Mouse (Mus musculus) lung, postnatal 14 days (tissue): ENCODE measurements around the gene Phactr1.

Experiments
- DNase-seq: peaks from one replicate; pipeline ENCODE4 v3.0.0; 2021

The Phactr1 gene

DNA sequence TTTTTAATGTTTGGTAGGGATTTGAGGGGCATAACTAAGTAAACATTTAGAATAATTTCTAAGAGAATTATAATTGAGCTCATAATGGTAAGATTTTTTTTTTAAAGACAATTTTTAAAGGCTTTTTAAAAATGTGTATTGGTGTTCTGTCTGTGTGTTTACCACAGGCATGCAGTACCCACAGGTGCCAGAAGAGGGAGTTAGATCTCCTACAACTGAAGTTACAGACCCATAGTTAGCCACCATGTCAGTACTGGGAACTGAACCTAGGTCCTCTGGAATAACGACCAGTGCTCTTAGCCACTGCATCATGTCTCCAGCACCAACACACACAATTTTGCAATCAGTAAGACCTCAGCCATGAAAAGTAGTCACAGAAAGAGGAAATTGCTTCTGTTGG lies 372.8 kb downstream of the Phactr1 start:
- DNase-seq, result no peak

DNA sequence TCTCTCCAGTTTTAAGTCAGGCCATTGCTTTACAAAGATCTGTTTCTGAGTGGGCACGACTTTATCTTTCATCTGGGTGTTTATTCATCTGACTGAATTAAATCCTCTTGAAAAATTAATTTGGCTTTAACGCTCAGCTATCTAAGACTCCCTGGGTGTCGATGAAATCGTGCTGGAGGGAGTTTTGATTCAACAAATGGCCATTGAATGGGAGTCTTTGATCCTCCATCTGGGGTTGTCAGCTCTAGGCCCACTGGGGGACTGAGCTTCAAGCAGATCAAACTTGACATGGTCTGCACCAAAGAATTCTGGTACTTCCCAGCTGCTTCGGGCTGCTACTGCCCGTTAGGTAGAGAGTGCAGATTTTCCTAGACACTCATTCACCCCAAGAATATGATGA lies 374.7 kb downstream of the Phactr1 start:
- no peak for DNase-seq

DNA sequence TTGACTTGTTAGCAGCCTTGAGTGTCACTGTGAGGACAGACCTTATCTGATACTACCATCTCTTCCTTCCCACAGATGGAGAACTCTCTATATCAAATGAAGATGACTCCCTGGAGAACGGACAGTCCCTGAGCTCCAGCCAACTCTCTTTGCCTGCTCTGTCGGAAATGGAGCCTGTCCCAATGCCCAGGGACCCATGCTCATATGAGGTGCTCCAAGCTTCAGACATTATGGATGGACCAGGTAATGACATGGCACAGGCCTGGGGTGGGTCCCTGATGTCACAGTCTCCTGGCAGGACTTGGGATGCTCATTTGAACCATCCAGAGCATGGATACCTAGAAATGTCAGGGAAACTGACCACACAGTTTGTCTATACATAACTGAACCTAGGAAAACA lies 376.7 kb downstream of the Phactr1 start:
- DNase-seq, result no peak

DNA sequence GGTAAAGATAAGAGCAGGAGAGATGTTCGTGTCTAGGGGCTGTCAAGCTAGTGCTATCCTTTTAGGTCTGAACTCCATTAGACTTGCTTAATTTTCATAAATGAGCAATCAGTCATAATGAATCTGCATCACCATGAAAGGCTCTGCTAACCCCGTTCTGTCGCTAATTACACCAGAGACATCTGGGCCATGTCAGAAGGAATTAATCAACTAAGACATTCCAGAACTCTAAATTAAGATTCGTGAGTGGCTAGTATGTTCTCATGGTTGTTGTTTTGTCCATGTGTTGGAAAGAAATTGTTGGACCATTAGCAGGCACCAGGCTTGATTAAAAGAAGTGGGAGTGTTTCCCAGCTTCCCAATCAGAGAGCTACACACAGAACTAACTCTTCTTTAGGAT lies 382.9 kb downstream of the Phactr1 start:
- DNase-seq, result no peak

DNA sequence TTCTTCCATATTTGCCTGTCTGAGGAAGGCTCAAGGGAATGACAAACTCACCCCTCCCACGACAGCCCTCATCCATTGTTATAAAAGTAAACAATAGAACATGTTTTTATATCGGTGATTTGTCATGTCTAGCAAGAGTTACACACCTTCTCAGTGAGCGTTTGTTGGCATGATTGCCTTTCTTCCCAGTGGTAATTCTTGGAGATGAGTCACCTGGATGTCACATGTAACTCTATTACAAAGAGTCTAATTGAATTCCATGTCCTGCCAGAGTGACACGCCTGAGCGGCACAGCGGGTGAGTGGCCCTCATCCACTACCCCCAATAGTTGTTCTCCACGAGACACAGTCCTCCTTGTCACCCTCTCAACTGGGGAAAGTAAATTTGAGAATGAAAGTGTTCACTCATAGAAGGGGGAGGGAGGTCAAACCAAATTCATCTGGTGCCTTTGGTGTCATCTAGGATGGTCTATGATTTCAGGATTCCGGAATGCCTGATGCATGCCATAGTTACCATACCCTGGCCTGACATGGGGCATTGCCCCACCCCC lies 388.4 kb downstream of the Phactr1 start:
- DNase-seq, result no peak

DNA sequence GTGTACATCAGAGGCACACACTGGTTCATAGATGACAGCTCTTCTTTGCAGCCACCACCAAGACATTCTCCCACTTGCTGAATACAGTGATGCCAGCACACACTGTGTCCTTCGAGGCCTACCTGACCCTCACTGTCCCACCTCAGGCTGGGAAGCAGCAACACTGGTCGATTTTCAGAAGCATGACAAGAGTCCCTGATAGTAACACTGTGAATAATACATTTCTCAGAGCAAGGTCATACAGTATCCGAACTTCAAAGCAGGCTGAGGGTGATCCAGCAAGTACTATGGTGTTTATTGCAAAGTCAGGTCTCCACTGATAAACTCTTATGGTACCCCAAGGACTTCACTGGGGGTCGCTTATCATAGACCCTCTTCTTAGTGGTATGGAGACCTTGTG lies 390.1 kb downstream of the Phactr1 start:
- no peak for DNase-seq

DNA sequence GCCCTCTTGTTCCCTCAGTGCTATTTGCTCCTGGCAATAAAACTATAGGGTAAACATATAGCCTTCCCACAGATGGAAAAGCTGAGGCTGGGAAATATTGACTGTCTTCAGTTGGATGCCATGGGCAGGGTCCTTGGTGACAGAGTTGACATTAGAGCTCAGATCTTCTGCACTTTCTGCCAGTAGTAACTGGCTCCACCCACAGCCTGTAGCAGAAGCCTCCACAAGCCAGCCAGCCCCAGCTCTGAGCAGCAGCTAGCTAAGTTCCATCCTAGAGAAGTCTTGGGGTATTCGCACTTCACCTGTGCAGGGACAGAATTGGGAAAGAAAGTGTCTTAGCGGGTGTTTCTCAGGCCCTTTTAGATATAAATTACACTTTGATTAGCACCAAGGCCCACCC lies 390.5 kb downstream of the Phactr1 start:
- no peak for DNase-seq

DNA sequence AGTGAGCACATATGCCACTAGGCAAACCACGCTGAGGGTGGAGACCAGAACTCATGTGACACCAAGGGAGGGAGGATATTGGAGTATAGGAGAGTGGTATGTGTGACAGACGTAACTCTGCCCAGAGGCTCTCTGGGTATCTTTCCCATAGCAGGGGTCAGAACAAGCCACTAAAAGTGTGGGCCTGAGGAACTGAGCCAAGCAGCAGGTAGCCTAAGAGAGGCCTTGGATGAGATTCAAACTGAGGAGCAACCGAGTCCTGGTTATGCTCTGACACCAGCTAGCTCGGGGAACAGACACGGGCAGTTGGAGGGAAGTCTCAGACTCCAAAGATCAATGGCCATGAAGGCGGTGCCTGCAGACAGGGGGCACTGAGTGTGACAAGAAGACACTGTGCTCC lies 395.0 kb downstream of the Phactr1 start:
- no peak for DNase-seq

DNA sequence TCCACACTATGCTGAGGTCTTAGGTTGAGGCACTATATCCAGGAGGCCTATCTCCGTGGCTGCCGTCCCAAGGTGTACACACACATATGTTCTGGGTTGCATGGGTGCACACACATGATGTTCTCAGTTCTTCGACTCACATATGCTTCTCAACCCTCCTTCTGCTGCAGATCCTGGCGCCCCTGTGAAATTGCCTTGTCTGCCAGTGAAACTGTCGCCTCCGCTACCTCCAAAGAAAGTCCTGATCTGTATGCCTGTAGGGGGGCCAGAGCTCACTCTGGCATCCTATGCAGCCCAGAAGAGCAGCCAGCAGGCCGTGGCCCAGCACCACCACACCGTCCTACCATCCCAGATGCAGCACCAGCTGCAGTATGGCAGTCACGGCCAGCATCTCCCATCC lies 397.1 kb downstream of the Phactr1 start:
- no peak for DNase-seq

DNA sequence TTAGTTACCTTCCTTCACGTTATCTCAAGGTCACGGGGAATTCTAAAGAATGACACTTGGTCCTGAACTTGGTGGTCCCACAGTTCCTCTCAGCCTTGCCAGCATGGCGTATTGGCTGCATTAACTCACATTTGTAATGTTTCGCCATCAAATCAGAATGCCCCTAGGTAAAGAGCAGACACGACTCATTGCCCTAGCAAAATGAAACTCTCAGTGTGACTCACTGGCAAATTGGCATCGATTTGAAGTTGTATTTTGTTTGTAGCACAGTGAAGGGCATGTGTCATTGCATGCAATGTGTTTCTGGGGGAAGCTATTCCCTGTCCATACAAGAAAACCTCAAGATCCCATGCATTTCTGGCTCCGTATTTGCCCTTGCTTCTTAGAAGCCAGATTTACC lies 404.8 kb downstream of the Phactr1 start:
- no peak for DNase-seq

DNA sequence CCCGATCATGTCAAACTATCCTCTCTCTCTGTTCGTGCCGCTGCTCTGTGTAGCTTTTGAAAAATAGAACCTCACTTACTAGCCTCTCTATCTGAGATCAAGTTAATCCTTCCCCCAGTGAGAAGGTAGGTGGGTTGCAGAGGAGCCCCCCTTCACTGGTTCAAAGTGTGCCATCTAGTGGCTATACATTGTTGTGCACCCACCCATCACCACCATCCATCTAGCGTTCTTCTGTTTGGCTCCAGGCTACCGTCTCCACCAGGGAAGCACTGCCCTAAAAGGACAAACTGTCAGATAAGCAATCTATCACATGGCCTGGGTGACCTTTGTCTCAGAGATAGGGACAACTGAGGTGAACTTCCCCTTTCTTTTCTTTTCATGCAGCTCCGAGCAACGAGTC lies 413.9 kb downstream of the Phactr1 start:
- DNase-seq, result peak; percentile 57

DNA sequence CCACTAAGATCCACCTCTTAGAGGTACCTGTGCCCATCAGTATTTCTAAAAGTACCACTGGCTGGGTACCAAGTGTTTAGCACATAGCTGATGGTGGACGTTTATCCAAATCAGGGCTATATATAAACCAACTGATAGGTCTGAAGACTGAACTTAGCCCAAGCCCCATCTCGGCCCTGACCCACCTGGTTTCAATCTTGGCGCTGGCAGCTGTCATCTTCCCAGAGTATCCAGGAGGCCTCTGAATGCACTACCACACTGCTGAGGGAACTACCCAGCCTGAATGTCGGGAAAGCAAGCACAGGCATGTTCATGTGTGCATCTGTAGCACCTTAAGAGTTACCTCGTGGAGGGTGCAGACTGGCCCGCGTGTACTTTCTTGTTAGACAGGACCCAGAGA lies 422.5 kb downstream of the Phactr1 start:
- DNase-seq, result no peak

DNA sequence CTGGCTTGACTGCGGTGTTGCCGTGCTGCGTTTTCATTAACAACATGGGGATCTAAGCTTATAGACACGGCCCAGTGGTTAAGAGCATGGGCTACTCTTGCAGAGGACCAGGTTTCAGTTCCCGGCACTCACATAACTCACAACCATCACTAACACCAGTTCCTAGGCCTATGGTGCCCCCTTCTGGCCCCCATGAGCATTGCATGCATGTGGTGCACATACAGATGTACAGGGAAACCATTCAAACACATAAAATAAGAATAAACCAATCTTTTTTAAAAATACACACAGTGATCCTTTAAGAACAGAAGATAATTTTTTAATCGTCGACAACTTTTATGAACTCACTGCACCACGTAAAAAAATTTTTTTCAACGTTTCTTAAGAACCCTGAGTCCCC lies 424.1 kb downstream of the Phactr1 start:
- DNase-seq, result no peak

DNA sequence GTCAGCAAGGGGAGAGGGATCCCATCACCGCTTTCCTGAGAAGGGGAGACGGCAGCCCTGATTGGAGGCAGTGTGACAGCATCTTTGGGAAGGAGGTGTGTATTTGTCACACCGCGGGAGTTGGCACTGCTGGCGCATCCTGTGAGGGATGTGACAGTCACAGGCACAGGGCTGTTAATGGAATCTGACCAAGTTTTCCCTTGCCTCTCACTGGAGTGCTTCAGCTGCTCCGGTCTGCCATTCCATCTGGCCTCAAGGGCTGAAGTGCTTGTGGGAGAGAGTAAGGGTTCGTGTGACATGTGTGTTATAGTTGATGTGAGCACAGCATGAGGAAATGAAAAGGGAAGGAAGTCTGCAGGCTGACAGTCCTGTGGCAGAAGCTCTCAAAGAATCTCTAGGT lies 431.9 kb downstream of the Phactr1 start:
- DNase-seq, result no peak

DNA sequence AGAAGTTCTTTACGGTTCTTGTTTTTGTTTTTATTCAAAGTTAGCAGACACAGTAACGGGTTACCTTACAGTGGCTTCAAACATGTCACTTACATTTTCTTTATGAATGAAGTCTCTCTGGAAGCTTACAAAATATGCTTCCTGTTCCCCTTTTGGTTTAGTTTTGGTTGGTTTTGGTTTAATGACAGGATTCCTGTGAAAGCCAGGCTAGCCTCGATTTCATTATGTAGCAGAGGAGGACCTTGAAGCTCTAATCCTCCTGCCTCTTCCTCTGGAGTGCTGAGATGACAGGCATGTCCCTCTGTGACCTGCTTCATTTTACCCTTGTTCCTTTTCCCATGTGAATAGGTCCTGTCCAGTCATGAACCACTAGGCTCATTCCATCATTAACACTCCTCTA lies 432.3 kb downstream of the Phactr1 start:
- no peak for DNase-seq

DNA sequence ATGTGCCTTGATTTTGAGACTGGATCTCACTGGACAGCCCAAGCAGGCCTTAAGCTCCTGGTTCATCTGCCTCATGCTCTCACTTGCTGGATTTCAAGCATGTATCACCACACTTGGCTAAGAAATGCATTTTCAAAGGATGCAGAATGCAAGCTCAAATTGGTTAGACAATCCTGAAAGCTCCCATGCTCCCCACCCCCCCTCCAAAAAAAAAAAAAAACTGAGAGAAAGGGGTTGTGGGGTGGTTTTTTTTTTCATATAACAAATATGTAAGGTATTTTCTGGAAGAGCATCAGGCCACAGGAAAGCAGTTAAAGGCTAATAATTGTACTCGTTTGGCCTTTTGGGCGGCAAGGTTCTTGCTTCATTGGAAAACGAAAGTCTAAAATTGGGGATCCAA lies 432.7 kb downstream of the Phactr1 start:
- DNase-seq, result no peak

DNA sequence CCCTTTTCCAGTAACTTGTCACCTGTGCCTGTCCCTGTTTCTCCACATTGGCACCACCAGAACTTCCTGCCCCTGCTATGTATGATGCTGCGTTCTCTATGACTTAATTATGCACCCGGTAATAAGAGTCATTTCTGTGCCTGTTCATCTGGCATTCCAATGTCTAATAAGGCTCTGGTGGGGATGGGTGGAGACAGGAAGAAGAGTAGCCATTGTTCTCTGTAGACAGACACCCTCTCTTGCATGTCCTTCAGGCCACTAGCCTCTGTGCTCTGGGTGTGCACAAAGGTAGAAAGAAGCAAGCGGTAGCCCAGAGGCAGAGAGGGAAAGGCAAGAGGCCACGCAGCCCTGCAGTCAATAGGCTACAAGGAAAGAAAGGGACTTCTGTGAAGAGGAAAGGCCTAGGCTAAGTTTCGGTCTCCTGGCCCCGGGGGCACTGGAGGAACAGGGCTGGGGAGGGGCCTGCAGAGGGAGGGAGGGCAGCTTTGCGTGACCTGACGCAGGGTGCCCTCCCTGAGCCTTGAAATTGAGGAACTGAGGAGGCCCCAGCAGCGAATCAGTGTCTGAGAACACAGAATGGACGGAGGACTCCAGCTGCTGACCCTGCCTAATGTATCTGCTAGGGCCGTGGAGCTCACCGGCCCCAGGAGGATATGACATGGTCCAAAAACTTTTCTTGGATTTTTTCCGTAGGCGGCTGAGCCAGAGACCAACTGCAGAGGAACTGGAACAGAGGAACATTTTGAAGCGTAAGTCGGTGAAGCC lies 442.1 kb downstream of the Phactr1 start:
- no peak for DNase-seq

DNA sequence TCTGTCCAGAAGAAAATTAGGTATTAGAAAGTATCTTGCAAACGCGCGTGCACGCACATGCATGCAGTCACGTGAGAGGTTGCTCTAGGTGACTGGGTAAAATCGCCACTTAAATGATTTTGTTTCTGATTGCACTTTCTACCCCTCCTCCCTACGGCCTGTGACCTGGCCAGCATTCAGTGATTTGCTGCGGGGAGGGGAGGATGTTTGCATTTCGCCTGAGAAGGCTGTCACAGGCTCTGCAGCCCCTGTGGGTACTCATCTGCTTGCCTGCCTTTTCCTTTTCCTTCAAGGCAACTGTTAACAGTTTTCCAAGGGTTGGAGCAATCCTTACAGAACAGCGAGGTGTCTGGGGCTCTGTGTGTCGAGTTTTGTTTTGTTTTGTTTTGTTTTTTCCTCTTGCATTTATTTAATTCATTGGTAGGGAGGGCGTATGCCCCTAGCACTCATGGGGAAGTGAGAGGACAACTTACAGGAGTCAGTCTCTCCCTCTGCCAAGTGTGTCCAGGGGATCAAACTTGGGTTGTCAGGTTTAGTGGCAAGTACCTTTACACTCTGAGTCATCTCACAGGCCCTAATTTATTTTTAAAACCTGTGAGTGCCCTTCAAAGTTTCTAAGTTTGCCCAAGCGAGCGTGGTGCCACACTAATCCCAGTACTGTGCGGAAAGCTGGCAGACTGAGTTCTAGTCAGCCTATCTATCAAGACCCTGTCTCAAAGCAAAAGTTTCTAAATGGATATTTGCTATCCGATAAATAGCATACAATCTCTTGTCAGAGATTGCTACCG lies 443.7 kb downstream of the Phactr1 start:
- no peak for DNase-seq

DNA sequence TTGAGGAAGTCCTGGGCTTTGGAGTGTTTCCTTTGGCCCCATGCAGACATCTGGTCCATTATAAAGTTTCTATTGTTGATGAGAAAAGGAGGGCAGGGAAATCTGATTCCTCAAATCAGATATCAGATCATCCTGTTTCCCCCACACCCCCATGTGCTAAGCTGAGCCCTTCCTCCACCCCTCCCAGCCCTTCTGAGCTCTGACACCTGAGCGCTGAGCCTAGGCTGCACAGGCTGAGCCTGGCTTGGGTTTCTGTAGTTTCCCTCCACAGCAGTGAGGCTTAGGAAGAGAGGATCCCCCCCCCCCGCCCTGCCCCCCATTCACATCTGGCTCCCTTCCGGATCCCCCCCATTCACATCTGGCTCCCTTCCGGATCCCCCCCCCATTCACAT lies 444.3 kb downstream of the Phactr1 start:
- DNase-seq, result no peak

DNA sequence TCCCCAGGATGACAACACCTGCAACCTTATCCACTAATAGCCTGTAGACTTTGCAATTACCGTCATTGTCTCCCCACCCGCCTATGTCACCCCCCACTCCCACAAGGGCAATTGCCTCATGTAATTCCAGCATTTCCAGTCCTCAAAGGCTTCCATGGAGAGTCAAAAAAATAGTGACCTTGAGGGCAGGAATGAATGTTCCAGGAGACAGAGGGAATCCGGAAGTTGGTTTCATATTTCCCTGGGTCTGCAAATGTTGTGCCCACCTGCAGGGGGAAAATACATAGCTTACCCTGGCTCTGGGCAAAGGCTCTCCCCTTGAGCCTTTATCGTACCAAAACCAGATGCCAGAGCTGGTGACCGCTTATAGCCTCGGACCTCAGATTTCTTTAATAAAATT lies 449.7 kb downstream of the Phactr1 start:
- DNase-seq, result no peak

DNA sequence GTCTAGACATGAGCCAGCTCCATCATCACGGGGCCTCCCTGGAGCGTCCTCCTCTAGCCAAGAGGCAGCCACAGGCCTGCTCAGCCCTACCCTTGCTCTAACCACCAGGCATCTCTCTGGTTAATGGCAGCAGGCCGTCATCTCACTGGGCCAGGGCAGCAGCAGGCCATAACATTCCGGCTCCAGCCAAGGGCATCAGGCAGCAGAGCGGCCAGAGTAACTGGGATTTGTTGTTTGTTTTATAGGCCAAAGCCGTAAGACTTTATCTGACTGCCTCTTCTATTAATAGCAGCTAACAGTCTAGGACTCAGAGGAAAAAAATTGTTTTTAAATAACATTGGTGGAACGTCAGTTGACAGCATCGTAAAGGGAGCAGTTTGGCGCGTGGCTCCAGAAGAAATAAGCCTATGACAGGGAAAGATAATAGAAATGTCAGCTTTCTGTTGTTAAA lies 451.3 kb downstream of the Phactr1 start:
- peak; percentile 30 for DNase-seq

DNA sequence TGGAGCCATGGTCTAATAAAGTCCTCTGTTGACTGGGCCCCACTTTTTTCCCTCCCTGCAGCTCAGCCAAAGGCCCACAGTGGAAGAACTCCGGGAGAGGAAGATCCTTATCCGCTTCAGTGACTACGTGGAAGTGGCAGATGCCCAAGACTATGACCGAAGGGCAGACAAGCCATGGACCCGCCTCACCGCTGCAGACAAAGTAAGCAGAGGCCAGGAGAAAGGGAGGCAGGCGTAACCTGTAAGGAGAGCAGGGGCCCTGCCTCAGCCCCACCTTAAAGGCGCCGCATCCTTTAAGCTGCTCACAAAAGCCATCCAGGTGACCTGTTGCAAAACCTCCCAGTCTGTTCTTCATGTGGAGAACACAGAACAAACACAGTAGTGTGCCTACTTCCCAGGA lies 452.4 kb downstream of the Phactr1 start:
- peak; percentile 4 for DNase-seq

DNA sequence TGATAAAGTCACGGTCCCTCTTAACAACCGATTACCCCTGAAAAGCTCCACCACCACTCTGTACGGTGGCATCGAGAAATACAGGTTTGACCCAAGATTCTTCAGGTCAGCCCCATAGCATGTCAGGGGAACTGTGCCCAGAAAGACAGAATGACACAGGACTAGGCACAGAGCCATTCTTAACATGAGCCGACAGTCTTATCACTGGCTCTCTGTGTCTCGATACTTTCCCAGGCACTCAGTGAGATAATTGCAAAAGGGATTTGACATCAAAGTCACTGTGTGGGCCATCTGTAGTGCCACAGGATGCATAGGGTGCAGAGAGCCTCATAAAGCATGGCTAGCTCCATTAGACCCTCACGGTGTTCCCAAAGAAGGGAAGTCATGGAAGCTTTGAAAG lies 453.0 kb downstream of the Phactr1 start:
- no peak for DNase-seq

DNA sequence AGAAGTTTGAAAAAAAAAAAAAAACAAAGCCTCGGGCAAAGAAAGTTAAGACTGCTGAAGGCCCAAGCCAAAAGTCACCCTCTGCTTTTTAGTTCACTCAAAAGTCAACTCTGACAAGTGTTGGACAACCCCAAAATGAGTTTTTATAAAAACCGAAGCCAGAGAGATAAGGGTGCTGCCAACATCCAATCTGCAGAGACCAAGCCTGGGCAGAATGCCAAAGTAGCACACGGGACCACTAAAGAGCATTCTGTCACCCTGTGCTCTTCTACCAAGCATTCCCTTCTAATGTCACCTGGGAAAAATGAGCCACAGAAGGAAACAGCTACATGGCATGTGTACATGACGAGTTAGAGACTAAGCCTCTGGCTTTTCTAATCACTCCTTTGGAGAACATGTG lies 454.0 kb downstream of the Phactr1 start:
- DNase-seq, result no peak
